Mouse (Mus musculus) ES-Bruce4 (cell line): Measurements from ENCODE around the gene Lgr4.

Experiments used
- CTCF ChIP-seq: IDR thresholded peaks from one replicate; pipeline ENCODE4 v1.8.1; 2011; ENCODE audit warnings: low read depth, low read length
- POLR2A ChIP-seq: IDR thresholded peaks from one replicate; pipeline ENCODE4 v1.8.1; 2011; ENCODE audit warnings: low read length; ENCODE audit not compliant: insufficient read depth

GRCm38 (mm10) chr2:109956785-109957184, 39.3 kb downstream of the Lgr4 start:
- TF ChIP-seq POLR2A (no peak), CTCF (no peak)
